Mouse (Mus musculus) neural tube, embryonic 15.5 days (tissue): ENCODE results near the gene Eogt. TPM values are rescaled to one million over a fixed set of nuclear protein-coding genes. Genes with fewer than 3 reads are reported as not detected.

Experiments used
- ATAC-seq: fragments of 200-750 bp; cut with Nextera tagmentation; 2 replicates; pipeline ENCODE4 v1.8.0; 2017; ENCODE audit warnings: mild to moderate bottlenecking, moderate TSS enrichment, moderate library complexity; ENCODE audit not compliant: low FRiP score
- H3K27ac ChIP-seq: fragments of 300-500 bp; sonication (generic); replicated peaks from 2 replicates; pipeline ENCODE4 v1.5.1; 2015; ENCODE audit warnings: mild to moderate bottlenecking, inconsistent platforms
- H3K27me3 ChIP-seq: fragments of 300-500 bp; sonication (generic); replicated peaks from 2 replicates; pipeline ENCODE4 v1.6.1; 2015; ENCODE audit warnings: inconsistent platforms
- H3K36me3 ChIP-seq: fragments of 300-500 bp; sonication (generic); 2 replicates; pipeline ENCODE4 v1.6.1; 2015; ENCODE audit warnings: inconsistent platforms
- H3K4me1 ChIP-seq: fragments of 300-500 bp; sonication (generic); 2 replicates; pipeline ENCODE4 v1.6.1; 2015; ENCODE audit warnings: inconsistent platforms
- H3K4me2 ChIP-seq: fragments of 300-500 bp; sonication (generic); 2 replicates; pipeline ENCODE4 v1.6.1; 2015; ENCODE audit warnings: inconsistent platforms, mild to moderate bottlenecking, moderate library complexity
- H3K4me3 ChIP-seq: fragments of 300-500 bp; sonication (generic); replicated peaks from 2 replicates; pipeline ENCODE4 v1.5.1; 2015; ENCODE audit warnings: mild to moderate bottlenecking, inconsistent platforms
- H3K9ac ChIP-seq: fragments of 300-500 bp; sonication (generic); replicated peaks from 2 replicates; pipeline ENCODE4 v1.6.1; 2015; ENCODE audit warnings: mild to moderate bottlenecking, inconsistent platforms
- H3K9me3 ChIP-seq: fragments of 300-500 bp; sonication (generic); replicated peaks from 2 replicates; pipeline ENCODE4 v1.6.1; 2016; ENCODE audit warnings: inconsistent platforms
- WGBS: fragments of 180-500 bp; shearing (Covaris S2); methylation state at CpG from one replicate; pipeline ENCODE4 v1.1.7; 2015; ENCODE audit warnings: mixed read lengths; 5-methylcytosine and 5-hydroxymethylcytosine counted together
- polyA plus RNA-seq: library from polyadenylated mRNA; unstranded; fragments of >200 nt; fragmentation: Nextera tagmentation; extraction: Ambion mirVana; gene quantifications from 2 replicates; pipeline ENCODE4 v1.2.1, GENCODE M21; 2015

The Eogt gene
- polyA plus RNA-seq, 1 experiment from 2014 or later = 13.3 TPM

- Histone ChIP-seq H3K9ac (no peak overlapping the region), H3K9me3 (no peaks in the 10 kb centered on the region), H3K4me1 (no peaks in the 10 kb centered on the region), H3K4me2 (no peak overlapping the region), H3K4me3 (no peak overlapping the region), H3K36me3 (0 out of 2 replicates have a peak, but pooled peaks cover 8% of the 10 kb centered on the region), H3K27ac (no peak overlapping the region), H3K27me3 (no peaks in the 10 kb centered on the region)
- ATAC-seq = peak; percentile 31; the same call in 1 of the 2 replicates
- 36% methylated on average over 5 of the region's 5 CpGs for WGBS
Observed at GRCm38 (mm10) chr6:97132707-97133303, 16.2 kb downstream of the Eogt start.

- 51% methylated on average over 4 of the region's 4 CpGs for WGBS
- no peak for ATAC-seq
- H3K4me1 ChIP-seq = no peaks in the 10 kb centered on the region
- no peak overlapping the region for H3K4me3 ChIP-seq
- H3K9me3 ChIP-seq = no peaks in the 10 kb centered on the region
- no peak overlapping the region for H3K9ac ChIP-seq
- no peak overlapping the region for H3K4me2 ChIP-seq
- no peaks in the 10 kb centered on the region for H3K27me3 ChIP-seq
- H3K27ac ChIP-seq = no peak overlapping the region
- 0 out of 2 replicates have a peak, but pooled peaks cover 8% of the 10 kb centered on the region for H3K36me3 ChIP-seq
Observed at GRCm38 (mm10) chr6:97131808-97132207, 17.2 kb downstream of the Eogt start.

DNA sequence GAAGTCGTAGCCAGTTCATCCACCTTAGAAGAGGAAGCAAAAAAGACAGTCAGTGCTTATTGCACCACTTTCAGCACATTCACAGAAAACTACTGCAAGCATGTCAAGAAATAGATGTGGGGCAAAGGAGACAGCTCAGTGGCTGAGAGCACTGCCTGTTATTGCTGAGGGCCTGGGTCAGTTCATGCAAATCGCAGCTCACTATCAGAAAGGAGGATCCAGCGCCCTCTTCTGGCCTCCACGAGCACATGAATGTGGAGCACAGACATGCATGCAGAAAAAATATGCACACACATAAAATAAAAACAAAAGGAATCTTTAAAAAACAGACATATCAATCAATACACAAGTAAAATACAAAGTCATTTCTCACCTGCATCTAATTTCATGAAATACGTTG lies 18.0 kb downstream of the Eogt start:
- Histone ChIP-seq H3K9ac (no peak overlapping the region), H3K9me3 (no peaks in the 10 kb centered on the region), H3K4me2 (no peak overlapping the region), H3K27me3 (no peaks in the 10 kb centered on the region), H3K36me3 (0 out of 2 replicates have a peak, but pooled peaks cover 8% of the 10 kb centered on the region), H3K4me1 (no peaks in the 10 kb centered on the region), H3K4me3 (no peak overlapping the region), H3K27ac (no peak overlapping the region)
- no peak for ATAC-seq
- WGBS = 69% methylated on average over 5 of the region's 5 CpGs

DNA sequence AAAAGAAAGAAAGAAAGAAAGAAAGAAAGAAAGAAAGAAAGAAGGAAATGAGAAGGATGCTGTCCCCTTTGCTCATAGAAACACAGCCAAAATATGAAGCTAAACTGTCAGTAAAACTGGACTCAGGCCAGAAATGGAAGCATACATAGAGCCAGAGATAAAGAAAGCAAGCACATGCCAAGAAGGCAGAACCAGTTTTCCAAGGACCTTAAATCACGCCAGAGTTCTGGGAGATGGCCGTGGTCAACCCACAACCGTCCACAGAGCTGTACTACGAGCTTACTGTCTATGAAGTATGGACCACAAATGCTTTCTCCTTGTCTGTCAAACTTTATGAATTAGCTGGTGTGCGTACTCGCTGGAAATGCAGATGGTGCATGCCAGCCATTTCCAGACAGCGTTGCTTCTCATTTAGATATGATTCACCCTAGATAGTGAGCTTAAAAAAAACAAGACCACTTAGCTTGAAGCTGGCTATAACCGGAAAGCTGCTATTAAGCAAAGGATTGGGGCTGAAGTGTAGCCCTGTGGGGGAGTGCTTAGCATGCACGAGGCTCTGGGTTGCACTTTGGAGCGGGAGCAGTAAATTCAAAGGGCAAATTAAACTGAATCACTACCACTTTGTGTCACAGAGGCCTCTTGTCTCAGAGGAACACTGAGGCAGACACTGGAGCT lies 24.5 kb downstream of the Eogt start:
- no peaks in the 10 kb centered on the region for H3K27me3 ChIP-seq
- H3K4me1 ChIP-seq = no peaks in the 10 kb centered on the region
- H3K9ac ChIP-seq = no peak overlapping the region
- H3K4me2 ChIP-seq = no peak overlapping the region
- no peaks in the 10 kb centered on the region for H3K9me3 ChIP-seq
- no peak overlapping the region for H3K27ac ChIP-seq
- no peak overlapping the region for H3K4me3 ChIP-seq
- ATAC-seq = no peak
- peaks cover 3% of the 10 kb centered on the region; the same call in 1 of the 2 replicates for H3K36me3 ChIP-seq
- WGBS = 67% methylated on average over 10 of the region's 10 CpGs

DNA sequence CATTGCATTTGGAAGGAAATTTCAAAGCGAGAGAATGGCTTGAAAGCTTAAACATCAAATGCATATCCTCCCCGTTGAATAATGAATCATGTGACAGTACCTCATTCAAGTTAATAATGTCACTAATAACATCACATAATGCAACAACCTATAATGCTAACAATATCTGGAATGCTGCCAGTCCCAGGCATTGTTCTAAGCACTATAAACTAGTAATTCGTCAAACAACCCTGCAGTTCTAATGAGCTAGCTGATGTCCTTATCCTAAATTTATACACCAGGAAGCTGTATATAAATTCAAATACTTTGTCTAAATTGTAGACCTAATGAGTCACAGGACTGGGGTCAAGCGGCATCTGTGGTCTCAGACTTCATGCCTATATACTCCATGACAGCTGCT lies 28.1 kb downstream of the Eogt start:
- Histone ChIP-seq H3K27me3 (no peaks in the 10 kb centered on the region), H3K4me1 (no peaks in the 10 kb centered on the region), H3K9ac (no peak overlapping the region), H3K27ac (no peak overlapping the region), H3K9me3 (no peaks in the 10 kb centered on the region), H3K4me2 (no peak overlapping the region), H3K4me3 (no peak overlapping the region), H3K36me3 (peaks cover 5% of the 10 kb centered on the region)
- ATAC-seq = no peak
- WGBS = 54% methylated on average over 4 of the region's 4 CpGs

DNA sequence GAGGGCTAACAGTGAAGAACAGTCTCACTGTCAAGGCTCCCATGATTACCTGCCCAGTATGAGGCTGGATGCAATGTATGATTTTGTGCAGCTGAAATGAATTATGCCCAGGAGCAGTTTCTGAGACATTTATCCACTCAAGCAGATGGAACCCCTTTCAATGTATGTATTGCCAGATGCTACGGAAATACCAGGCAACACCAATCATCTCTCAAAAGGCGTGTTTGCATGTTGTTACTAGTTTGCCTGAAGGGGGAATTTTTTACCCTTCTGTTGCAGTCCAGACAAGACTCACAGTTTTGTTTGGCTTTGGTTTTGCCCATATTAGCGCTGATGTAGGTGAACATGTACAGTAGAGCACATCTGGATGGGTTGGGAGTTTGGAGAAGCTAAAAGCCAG lies 30.7 kb downstream of the Eogt start:
- 73% methylated on average over 3 of the region's 3 CpGs for WGBS
- no peak overlapping the region for H3K4me3 ChIP-seq
- H3K27me3 ChIP-seq = no peaks in the 10 kb centered on the region
- no peaks in the 10 kb centered on the region for H3K9me3 ChIP-seq
- H3K27ac ChIP-seq = no peak overlapping the region
- peaks cover 9% of the 10 kb centered on the region for H3K36me3 ChIP-seq
- H3K9ac ChIP-seq = no peak overlapping the region
- ATAC-seq = no peak
- no peak overlapping the region for H3K4me2 ChIP-seq
- no peaks in the 10 kb centered on the region for H3K4me1 ChIP-seq

DNA sequence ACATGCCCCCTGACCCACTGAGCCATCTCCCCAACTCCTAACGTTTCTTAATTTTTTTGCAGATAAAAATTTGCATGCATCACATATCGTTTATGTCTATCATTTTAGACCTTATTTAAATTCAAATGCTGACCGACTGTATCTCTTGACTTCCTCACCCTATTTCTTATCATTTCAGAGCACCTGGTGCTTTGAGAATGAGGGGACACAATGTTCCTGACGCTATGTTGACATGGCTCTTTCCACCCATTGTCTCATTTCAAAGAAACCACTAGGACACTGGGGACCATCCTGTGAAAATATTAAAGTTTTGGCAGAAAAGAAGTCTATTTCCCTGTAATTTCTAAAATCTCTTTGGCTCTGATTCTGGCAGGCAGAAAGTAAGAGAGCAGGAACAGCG lies 32.1 kb downstream of the Eogt start:
- no peak overlapping the region for H3K9ac ChIP-seq

DNA sequence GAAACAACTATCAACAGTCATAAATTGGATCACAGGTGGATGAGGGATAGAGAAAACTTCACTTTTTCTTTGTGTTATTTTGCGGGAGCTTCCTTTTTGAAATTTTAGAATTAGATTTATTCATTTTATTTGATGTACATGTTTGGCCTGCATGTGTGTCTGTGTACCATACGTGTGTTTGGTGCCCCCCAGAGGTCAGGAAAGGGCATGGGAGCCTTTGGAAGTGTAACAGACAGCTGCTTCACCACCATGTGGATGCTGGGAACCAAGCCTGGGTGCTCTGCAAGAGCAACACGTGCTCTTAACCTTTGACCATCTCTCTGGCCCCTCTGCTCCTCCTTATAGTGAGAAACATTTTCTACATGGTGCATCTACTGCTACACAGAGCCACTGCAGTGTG lies 34.2 kb downstream of the Eogt start:
- no peak overlapping the region for H3K4me3 ChIP-seq
- H3K27me3 ChIP-seq = no peaks in the 10 kb centered on the region
- no peaks in the 10 kb centered on the region for H3K9me3 ChIP-seq
- peaks cover 18% of the 10 kb centered on the region; the same call in 1 of the 2 replicates for H3K36me3 ChIP-seq
- H3K4me2 ChIP-seq = no peak overlapping the region
- WGBS = 67% methylated on average over 3 of the region's 3 CpGs
- H3K4me1 ChIP-seq = no peaks in the 10 kb centered on the region
- H3K27ac ChIP-seq = no peak overlapping the region
- no peak overlapping the region for H3K9ac ChIP-seq
- ATAC-seq = no peak

More for the DNA sequence above, 32.1 kb downstream of the Eogt start:
- Histone ChIP-seq H3K4me1 (no peaks in the 10 kb centered on the region), H3K4me3 (no peak overlapping the region), H3K9me3 (no peaks in the 10 kb centered on the region), H3K27ac (no peak overlapping the region), H3K4me2 (no peak overlapping the region), H3K36me3 (peaks cover 18% of the 10 kb centered on the region), H3K27me3 (no peaks in the 10 kb centered on the region)
- ATAC-seq = no peak
- 86% methylated on average over 5 of the region's 5 CpGs for WGBS

GRCm38 (mm10) chr6:97112177-97112576 lies 36.8 kb downstream of the Eogt start:
- 86% methylated on average over 8 of the region's 8 CpGs for WGBS
- no peak for ATAC-seq
- no peak overlapping the region for H3K4me3 ChIP-seq
- H3K4me2 ChIP-seq = no peak overlapping the region
- no peaks in the 10 kb centered on the region for H3K9me3 ChIP-seq
- H3K36me3 ChIP-seq = peaks cover 18% of the 10 kb centered on the region; the same call in 1 of the 2 replicates
- H3K4me1 ChIP-seq = no peaks in the 10 kb centered on the region
- no peak overlapping the region for H3K27ac ChIP-seq
- 0 out of 2 replicates have a peak, but pooled peaks cover 7% of the 10 kb centered on the region for H3K27me3 ChIP-seq
- H3K9ac ChIP-seq = no peak overlapping the region

- Histone ChIP-seq H3K27me3 (peaks cover 7% of the 10 kb centered on the region; the same call in 1 of the 2 replicates), H3K4me2 (no peak overlapping the region), H3K9me3 (no peaks in the 10 kb centered on the region), H3K4me1 (peaks cover 10% of the 10 kb centered on the region; the same call in 1 of the 2 replicates), H3K9ac (no peak overlapping the region), H3K27ac (no peak overlapping the region), H3K36me3 (peaks cover 2% of the 10 kb centered on the region; the same call in 1 of the 2 replicates), H3K4me3 (no peak overlapping the region)
- peak; percentile 79; the same call in 1 of the 2 replicates for ATAC-seq
- WGBS = 15% methylated on average over 2 of the region's 2 CpGs
Observed at GRCm38 (mm10) chr6:97106777-97107176, 42.2 kb downstream of the Eogt start.

GRCm38 (mm10) chr6:97106106-97106505 lies 42.9 kb downstream of the Eogt start:
- Histone ChIP-seq H3K27me3 (peaks cover 13% of the 10 kb centered on the region; the same call in 1 of the 2 replicates), H3K4me3 (no peak overlapping the region), H3K27ac (no peak overlapping the region), H3K9me3 (no peaks in the 10 kb centered on the region), H3K4me2 (no peak overlapping the region), H3K4me1 (peaks cover 16% of the 10 kb centered on the region; the same call in 1 of the 2 replicates), H3K9ac (no peak overlapping the region), H3K36me3 (no peaks in the 10 kb centered on the region)
- WGBS = 85% methylated on average over 8 of the region's 8 CpGs
- ATAC-seq = no peak

GRCm38 (mm10) chr6:97104264-97104852 lies 44.6 kb downstream of the Eogt start:
- Histone ChIP-seq H3K36me3 (no peaks in the 10 kb centered on the region), H3K4me3 (no peak overlapping the region), H3K27me3 (peaks cover 14% of the 10 kb centered on the region; the same call in 1 of the 2 replicates), H3K9ac (no peak overlapping the region), H3K27ac (no peak overlapping the region), H3K4me1 (peaks cover 16% of the 10 kb centered on the region; the same call in 1 of the 2 replicates), H3K9me3 (no peaks in the 10 kb centered on the region), H3K4me2 (no peak overlapping the region)
- WGBS = 82% methylated on average over 7 of the region's 7 CpGs
- ATAC-seq = no peak
